Mouse (Mus musculus): ENCODE measurements around the gene B4galt3. TPM values are rescaled to one million over a fixed set of nuclear protein-coding genes. Genes with fewer than 3 reads are reported as not detected.

The B4galt3 gene
- polyA plus RNA-seq, 1 experiment from 2014 or later: 65.5 TPM

DNA sequence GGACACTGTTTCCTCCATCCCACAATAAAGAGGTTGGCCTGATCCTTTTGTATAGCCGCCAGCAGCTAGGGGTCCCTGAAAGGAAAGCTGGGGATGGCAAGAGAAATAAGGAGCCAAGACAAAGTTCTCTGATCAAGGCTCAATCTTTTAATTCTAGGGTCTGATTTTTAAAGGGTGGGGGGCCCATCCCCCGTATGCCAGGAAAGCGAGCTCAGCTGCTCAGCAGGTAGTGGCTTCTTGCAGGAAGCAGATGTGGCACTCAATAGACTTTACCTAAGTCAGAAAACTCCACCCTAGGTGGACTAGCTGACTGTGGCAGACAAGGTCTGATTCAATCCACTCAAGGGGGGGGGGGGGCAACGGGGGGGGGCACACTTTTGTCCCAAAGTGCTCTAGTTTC is 43.3 kb upstream of the B4galt3 start:
- H3K9me3 ChIP-seq (ENCODE audit: control insufficient read depth, low read length): no peaks in the 10 kb centered on the region
- WGBS: 70% methylated on average over 4 of the region's 4 CpGs

DNA sequence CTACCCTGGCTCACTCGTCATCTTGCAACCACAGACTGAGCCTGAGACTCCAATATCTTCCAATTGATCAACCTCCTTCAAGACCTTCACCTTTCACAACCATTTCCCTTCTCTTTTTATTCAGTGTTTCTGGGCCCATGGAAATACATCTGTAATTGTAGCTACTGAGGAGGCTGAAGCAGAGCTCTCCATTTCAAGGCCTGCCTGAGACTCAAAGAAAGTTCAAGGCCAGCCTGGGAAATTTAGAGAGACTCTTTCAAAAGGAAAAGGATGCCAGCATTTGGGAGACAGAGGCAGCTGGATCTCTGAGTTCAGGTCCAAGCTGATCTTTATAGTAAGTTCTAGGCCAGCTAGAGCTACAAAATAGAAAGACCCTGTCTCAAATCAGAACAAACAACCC is 42.2 kb upstream of the B4galt3 start:
- H3K36me3 ChIP-seq (ENCODE audit: control insufficient read depth, insufficient read depth, low read length): no peaks in the 10 kb centered on the region
- ATAC-seq (replicated peaks; ENCODE audit: low FRiP score, low TSS enrichment, low read depth): no peak
- no peak for DNase-seq (ENCODE audit: low spot score)
- H3K9me3 ChIP-seq (ENCODE audit: control insufficient read depth, low read length): no peaks in the 10 kb centered on the region
- no peak overlapping the region for H3K4me3 ChIP-seq (ENCODE audit: low read depth, low read length)
- WGBS: 90% methylated on average over 1 of the region's 1 CpGs
- no peak overlapping the region for H3K4me2 ChIP-seq (ENCODE audit: low read length)
- no peak overlapping the region for H3K27ac ChIP-seq (ENCODE audit: low read depth)
- H3K4me1 ChIP-seq (replicated peaks; ENCODE audit: control insufficient read depth, insufficient read depth, low read length): no peaks in the 10 kb centered on the region
- H3K9ac ChIP-seq (ENCODE audit: low read length): no peak overlapping the region
- no peaks in the 10 kb centered on the region for H3K27me3 ChIP-seq (replicated peaks; ENCODE audit: control insufficient read depth, insufficient read depth, low read length)

More for the DNA sequence above, 43.3 kb upstream of the B4galt3 start:
- ATAC-seq (replicated peaks; ENCODE audit: low FRiP score, low TSS enrichment, low read depth): no peak
- peaks cover under 1% of the 10 kb centered on the region; the same call in 1 of the 2 replicates for H3K4me1 ChIP-seq (replicated peaks; ENCODE audit: control insufficient read depth, insufficient read depth, low read length)
- H3K9ac ChIP-seq (ENCODE audit: low read length): no peak overlapping the region
- H3K36me3 ChIP-seq (ENCODE audit: control insufficient read depth, insufficient read depth, low read length): no peaks in the 10 kb centered on the region
- no peak overlapping the region for H3K4me3 ChIP-seq (ENCODE audit: low read depth, low read length)
- DNase-seq (ENCODE audit: low spot score): no peak
- no peaks in the 10 kb centered on the region for H3K27me3 ChIP-seq (replicated peaks; ENCODE audit: control insufficient read depth, insufficient read depth, low read length)
- H3K4me2 ChIP-seq (ENCODE audit: low read length): no peak overlapping the region
- no peak overlapping the region for H3K27ac ChIP-seq (ENCODE audit: low read depth)

- Histone ChIP-seq H3K9ac (ENCODE audit: low read length) (no peak overlapping the region), H3K4me3 (ENCODE audit: low read depth, low read length) (no peak overlapping the region), H3K36me3 (ENCODE audit: control insufficient read depth, insufficient read depth, low read length) (peaks cover 16% of the 10 kb centered on the region), H3K27ac (ENCODE audit: low read depth) (no peak overlapping the region), H3K4me1 (replicated peaks; ENCODE audit: control insufficient read depth, insufficient read depth, low read length) (no peaks in the 10 kb centered on the region), H3K27me3 (replicated peaks; ENCODE audit: control insufficient read depth, insufficient read depth, low read length) (no peaks in the 10 kb centered on the region), H3K9me3 (ENCODE audit: control insufficient read depth, low read length) (no peaks in the 10 kb centered on the region), H3K4me2 (ENCODE audit: low read length) (no peak overlapping the region)
- 64% methylated on average over 6 of the region's 6 CpGs for WGBS
- DNase-seq (ENCODE audit: low spot score) (no peak), ATAC-seq (replicated peaks; ENCODE audit: low FRiP score, low TSS enrichment, low read depth) (no peak)
Measured at GRCm38 (mm10) chr1:171229750-171230149, 40.4 kb upstream of the B4galt3 start.

GRCm38 (mm10) chr1:171230215-171230614 is 39.9 kb upstream of the B4galt3 start:
- Histone ChIP-seq H3K4me1 (replicated peaks; ENCODE audit: control insufficient read depth, insufficient read depth, low read length) (no peaks in the 10 kb centered on the region), H3K36me3 (ENCODE audit: control insufficient read depth, insufficient read depth, low read length) (peaks cover 21% of the 10 kb centered on the region), H3K4me2 (ENCODE audit: low read length) (no peak overlapping the region), H3K27me3 (replicated peaks; ENCODE audit: control insufficient read depth, insufficient read depth, low read length) (no peaks in the 10 kb centered on the region), H3K9ac (ENCODE audit: low read length) (no peak overlapping the region), H3K4me3 (ENCODE audit: low read depth, low read length) (no peak overlapping the region), H3K27ac (ENCODE audit: low read depth) (no peak overlapping the region), H3K9me3 (ENCODE audit: control insufficient read depth, low read length) (no peaks in the 10 kb centered on the region)
- no peak for DNase-seq (ENCODE audit: low spot score)
- ATAC-seq (replicated peaks; ENCODE audit: low FRiP score, low TSS enrichment, low read depth): no peak
- 79% methylated on average over 3 of the region's 3 CpGs for WGBS

- WGBS: 69% methylated on average over 4 of the region's 4 CpGs
- DNase-seq (ENCODE audit: low spot score) (no peak), ATAC-seq (replicated peaks; ENCODE audit: low FRiP score, low TSS enrichment, low read depth) (no peak)
- Histone ChIP-seq H3K27ac (ENCODE audit: low read depth) (no peak overlapping the region), H3K9me3 (ENCODE audit: control insufficient read depth, low read length) (no peaks in the 10 kb centered on the region), H3K36me3 (ENCODE audit: control insufficient read depth, insufficient read depth, low read length) (peaks cover 37% of the 10 kb centered on the region), H3K27me3 (replicated peaks; ENCODE audit: control insufficient read depth, insufficient read depth, low read length) (no peaks in the 10 kb centered on the region), H3K4me1 (replicated peaks; ENCODE audit: control insufficient read depth, insufficient read depth, low read length) (no peaks in the 10 kb centered on the region), H3K9ac (ENCODE audit: low read length) (no peak overlapping the region), H3K4me3 (ENCODE audit: low read depth, low read length) (no peak overlapping the region), H3K4me2 (ENCODE audit: low read length) (no peak overlapping the region)
Measured at GRCm38 (mm10) chr1:171231844-171232243, 38.3 kb upstream of the B4galt3 start.

DNA sequence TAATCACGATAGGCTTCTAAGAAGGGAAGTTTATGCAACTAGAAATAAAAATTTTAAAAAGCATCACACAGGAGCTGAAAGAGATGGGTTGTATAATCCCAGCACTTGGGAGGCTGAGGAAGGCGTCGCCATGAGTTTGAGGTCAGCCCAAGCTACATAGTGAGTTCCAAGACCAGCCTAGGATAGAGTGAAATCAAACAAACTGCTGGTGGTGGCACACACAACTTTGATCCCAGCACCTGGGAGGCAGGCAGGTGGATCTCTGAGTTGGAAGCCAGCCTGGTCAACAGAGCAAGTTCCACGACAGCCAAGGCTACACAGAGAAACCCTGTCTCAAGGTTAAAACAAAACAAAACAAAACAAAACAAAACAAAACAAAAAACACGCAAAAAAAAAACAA is 37.8 kb upstream of the B4galt3 start:
- 84% methylated on average over 5 of the region's 5 CpGs for WGBS
- H3K4me3 ChIP-seq (ENCODE audit: low read depth, low read length): no peak overlapping the region
- peaks cover 42% of the 10 kb centered on the region for H3K36me3 ChIP-seq (ENCODE audit: control insufficient read depth, insufficient read depth, low read length)
- ATAC-seq (replicated peaks; ENCODE audit: low FRiP score, low TSS enrichment, low read depth) (no peak), DNase-seq (ENCODE audit: low spot score) (no peak)
- no peaks in the 10 kb centered on the region for H3K27me3 ChIP-seq (replicated peaks; ENCODE audit: control insufficient read depth, insufficient read depth, low read length)
- no peak overlapping the region for H3K9ac ChIP-seq (ENCODE audit: low read length)
- H3K27ac ChIP-seq (ENCODE audit: low read depth): no peak overlapping the region
- no peaks in the 10 kb centered on the region for H3K9me3 ChIP-seq (ENCODE audit: control insufficient read depth, low read length)
- H3K4me2 ChIP-seq (ENCODE audit: low read length): no peak overlapping the region
- H3K4me1 ChIP-seq (replicated peaks; ENCODE audit: control insufficient read depth, insufficient read depth, low read length): no peaks in the 10 kb centered on the region

GRCm38 (mm10) chr1:171232800-171233730 is 37.1 kb upstream of the B4galt3 start:
- no peaks in the 10 kb centered on the region for H3K9me3 ChIP-seq (ENCODE audit: control insufficient read depth, low read length)
- no peak overlapping the region for H3K4me3 ChIP-seq (ENCODE audit: low read depth, low read length)
- H3K36me3 ChIP-seq (ENCODE audit: control insufficient read depth, insufficient read depth, low read length): peaks cover 49% of the 10 kb centered on the region
- H3K27me3 ChIP-seq (replicated peaks; ENCODE audit: control insufficient read depth, insufficient read depth, low read length): no peaks in the 10 kb centered on the region
- WGBS: 79% methylated on average over 12 of the region's 12 CpGs
- no peak overlapping the region for H3K9ac ChIP-seq (ENCODE audit: low read length)
- no peak overlapping the region for H3K4me2 ChIP-seq (ENCODE audit: low read length)
- H3K4me1 ChIP-seq (replicated peaks; ENCODE audit: control insufficient read depth, insufficient read depth, low read length): no peaks in the 10 kb centered on the region
- DNase-seq (ENCODE audit: low spot score) (no peak), ATAC-seq (replicated peaks; ENCODE audit: low FRiP score, low TSS enrichment, low read depth) (no peak)
- no peak overlapping the region for H3K27ac ChIP-seq (ENCODE audit: low read depth)

GRCm38 (mm10) chr1:171234126-171234525 is 36.0 kb upstream of the B4galt3 start, which contains the start of gene Fcer1g:
Gene Fcer1g (minus strand): TSS chr1:171234365.
- WGBS: 89% methylated on average over 14 of the region's 14 CpGs
- peaks cover 60% of the 10 kb centered on the region for H3K36me3 ChIP-seq (ENCODE audit: control insufficient read depth, insufficient read depth, low read length)
- no peaks in the 10 kb centered on the region for H3K27me3 ChIP-seq (replicated peaks; ENCODE audit: control insufficient read depth, insufficient read depth, low read length)
- no peak within 1 kb of the TSS for H3K4me3 ChIP-seq (ENCODE audit: low read depth, low read length)
- H3K27ac ChIP-seq (ENCODE audit: low read depth): no peak within 1 kb of the TSS; the same call in 1 of the 2 replicates
- no peak within 1 kb of the TSS for H3K4me2 ChIP-seq (ENCODE audit: low read length)
- no peak within 1 kb of the TSS for H3K9ac ChIP-seq (ENCODE audit: low read length)
- H3K9me3 ChIP-seq (ENCODE audit: control insufficient read depth, low read length): no peaks in the 10 kb centered on the region
- no peak for DNase-seq (ENCODE audit: low spot score)
- ATAC-seq (replicated peaks; ENCODE audit: low FRiP score, low TSS enrichment, low read depth): no peak
- H3K4me1 ChIP-seq (replicated peaks; ENCODE audit: control insufficient read depth, insufficient read depth, low read length): no peaks in the 10 kb centered on the region

GRCm38 (mm10) chr1:171234538-171234937 is 35.6 kb upstream of the B4galt3 start:
- Histone ChIP-seq H3K27me3 (replicated peaks; ENCODE audit: control insufficient read depth, insufficient read depth, low read length) (no peaks in the 10 kb centered on the region), H3K4me1 (replicated peaks; ENCODE audit: control insufficient read depth, insufficient read depth, low read length) (no peaks in the 10 kb centered on the region), H3K9me3 (ENCODE audit: control insufficient read depth, low read length) (no peaks in the 10 kb centered on the region), H3K27ac (ENCODE audit: low read depth) (no peak overlapping the region; the same call in 1 of the 2 replicates), H3K36me3 (ENCODE audit: control insufficient read depth, insufficient read depth, low read length) (peaks cover 64% of the 10 kb centered on the region), H3K4me2 (ENCODE audit: low read length) (no peak overlapping the region), H3K9ac (ENCODE audit: low read length) (no peak overlapping the region), H3K4me3 (ENCODE audit: low read depth, low read length) (no peak overlapping the region)
- 77% methylated on average over 4 of the region's 4 CpGs for WGBS
- no peak for ATAC-seq (replicated peaks; ENCODE audit: low FRiP score, low TSS enrichment, low read depth)
- DNase-seq (ENCODE audit: low spot score): no peak

Data from intestine, embryonic 14.5 days (tissue).